8 mouse cellular contexts compared by ENCODE assay signal in the genomic region with DNA sequence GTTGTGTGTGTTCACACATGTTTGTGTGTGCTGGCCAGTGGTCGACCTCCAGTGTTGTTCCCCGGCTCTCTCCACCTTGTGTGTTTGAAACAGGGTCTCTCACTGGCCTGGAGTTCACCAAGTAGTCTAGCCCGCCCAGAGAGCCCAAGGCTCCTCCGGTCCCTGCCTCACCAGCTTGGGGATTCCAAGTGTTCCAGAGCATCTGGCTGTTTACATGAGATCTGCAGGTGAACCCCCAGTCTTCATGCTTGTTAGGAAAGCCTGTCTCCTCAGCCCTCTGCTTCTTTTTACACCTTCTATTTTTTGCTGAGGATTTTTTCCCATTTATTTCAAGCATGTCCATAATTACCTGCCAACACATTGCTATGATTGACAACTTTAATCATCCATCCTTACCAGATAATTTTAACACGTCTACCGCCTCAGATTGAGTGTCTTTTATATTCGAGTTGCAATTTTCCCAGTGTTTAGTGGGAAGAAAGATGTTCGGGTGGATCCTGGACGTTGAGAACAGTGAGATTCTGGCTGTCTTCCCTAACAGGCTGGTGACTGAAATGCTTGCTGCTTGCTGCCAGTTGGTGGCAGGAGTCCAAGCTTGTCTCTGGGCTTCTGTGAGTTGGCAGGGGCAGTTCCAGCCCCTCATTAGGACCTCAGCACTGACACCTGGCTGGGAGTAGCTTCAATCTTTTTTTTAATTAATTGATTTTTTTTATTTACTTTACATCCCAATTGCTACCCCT. TPM values are rescaled to one million over a fixed set of nuclear protein-coding genes. Genes with fewer than 3 reads are reported as not detected.
DNase-seq lines count a peak whose midpoint lies in the region; ATAC-seq and TF ChIP-seq lines count a peak whose summit lies in the region.
"Had no signal": no experiment of that assay in that cellular context is flagged by ENCODE, and none has a peak within 500 bp of the region (broad histone marks: within the 10 kb centered on the region; RNA-seq: fewer than 3 reads in every experiment).

No protein-coding gene starts in this region.

- no peak for TF ChIP-seq EP300 in liver, postnatal 0 days (IDR thresholded peaks at IDR 0.05; ENCODE audit: low read depth)

- WGBS in liver, postnatal 0 days (ENCODE audit: insufficient replicate concordance) = 66% methylated on average over 9 of the region's 9 CpGs

- H3K27ac ChIP-seq in liver, postnatal 0 days (ENCODE audit: low read depth) = no peak overlapping the region

- no peak for DNase-seq in liver, postnatal 0 days
- DNase-seq in liver = no peak
- DNase-seq in cerebellum, adult 9-11 months = peak; percentile 89
- DNase-seq in heart, postnatal 4 days = peak; percentile 72
- peak; percentile 43 for DNase-seq in retina, postnatal 7 days (ENCODE audit: low read depth, low spot score)
- no peak for DNase-seq in ovary, adult 18-20 months (ENCODE audit: low spot score)
- no peak for DNase-seq in thymus, postnatal 14 days

- no peaks in the 10 kb centered on the region for H3K36me3 ChIP-seq in liver, postnatal 0 days (replicated peaks; ENCODE audit: insufficient read depth, low read length)

- no peaks in the 10 kb centered on the region for H3K9me3 ChIP-seq in liver, postnatal 0 days (ENCODE audit: low read length)

- no peak for ATAC-seq in liver, postnatal 0 days

- H3K4me1 ChIP-seq in liver, postnatal 0 days (ENCODE audit: insufficient read depth) = no peaks in the 10 kb centered on the region

- H3K4me3 ChIP-seq in liver, postnatal 0 days (ENCODE audit: low read depth, low read length) = no peak overlapping the region
- H3K4me3 ChIP-seq: myocyte had no signal

- H3K4me2 ChIP-seq in liver, postnatal 0 days (ENCODE audit: low read depth, low read length) = no peak overlapping the region

- H3K9ac ChIP-seq in liver, postnatal 0 days (replicated peaks) = no peak overlapping the region

- H3K27me3 ChIP-seq in liver, postnatal 0 days (ENCODE audit: insufficient read depth, low read length) = no peaks in the 10 kb centered on the region

- peak; percentile 31 for TF ChIP-seq CTCF in liver, postnatal 0 days (IDR thresholded peaks at IDR 0.05; ENCODE audit: low read depth)

RNA-seq across cellular contexts. Expression of a gene that starts 15.6 kb away (rescaled TPM):
- polyA plus RNA-seq in liver, postnatal 0 days (2015; fragmentation: Nextera tagmentation; extraction: Ambion mirVana) = 8.0 and 9.1 TPM in 2 replicates
- not detected for total RNA-seq in heart, postnatal 4 days (2021)
- polyA plus RNA-seq: myocyte had no signal

Comparison
In these comparisons a context has a peak if more than half of its experiments do, and no peak if none do; other contexts are left out.
1. DNase-seq: peak in cerebellum, adult 9-11 months (single experiment), heart, postnatal 4 days (single experiment) and retina, postnatal 7 days (single experiment); none in liver, postnatal 0 days (single experiment), liver (single experiment), ovary, adult 18-20 months (single experiment) and thymus, postnatal 14 days (single experiment).